Mouse (Mus musculus): ENCODE measurements at regions not wholly inside any gene's neighbourhood (a gene's known extent, or its start where the extent isn't known, plus 50 kb on each side); places are given as distances from the start of the nearest gene placed in this dataset.
"Not testable (repeated sequence)": the region's sequence is repeated elsewhere in the genome, so short reads cannot be mapped to it uniquely, and the experiment has no call there.

DNA sequence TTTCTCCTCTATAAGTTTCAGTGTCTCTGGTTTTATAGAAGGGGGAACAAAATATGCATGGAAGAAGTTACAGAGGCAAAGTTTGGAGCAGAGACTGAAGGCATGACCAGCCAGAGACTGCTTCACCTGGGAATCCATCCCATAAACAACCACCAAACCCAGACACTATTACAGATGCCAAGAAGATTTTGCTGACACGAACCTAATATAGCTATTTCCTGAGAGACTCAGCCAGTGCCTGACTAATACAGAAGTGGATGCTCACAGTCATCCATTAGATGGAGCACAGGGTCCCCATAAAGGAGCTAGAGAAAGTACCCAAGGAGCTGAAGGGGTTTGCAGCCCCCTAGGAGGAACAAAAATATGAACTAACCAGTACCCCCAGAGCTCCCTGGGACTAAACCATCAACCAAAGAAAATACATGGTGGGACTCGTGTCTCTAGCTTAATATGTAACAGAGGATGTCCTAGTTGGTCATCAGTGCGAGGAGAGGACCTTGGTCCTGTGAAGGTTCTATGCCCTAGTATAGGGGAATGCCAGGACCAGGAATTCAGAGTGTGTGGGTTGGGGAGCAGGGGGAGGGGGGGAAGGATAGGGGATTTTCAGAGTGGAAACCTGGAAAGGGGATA, 621.2 kb upstream of the Msl3l2 start:
- not testable (repeated sequence) for H3K4me1 ChIP-seq (replicated peaks; ENCODE audit: control insufficient read depth, insufficient read depth, low read length); H3K9me3 ChIP-seq (ENCODE audit: control insufficient read depth, low read length); H3K27me3 ChIP-seq (ENCODE audit: control insufficient read depth, insufficient read depth, low read length); H3K4me2 ChIP-seq (replicated peaks; ENCODE audit: low read depth, low read length); H3K4me3 ChIP-seq (ENCODE audit: low read depth, low read length); H3K36me3 ChIP-seq (ENCODE audit: control insufficient read depth, insufficient read depth, low read length); H3K9ac ChIP-seq (ENCODE audit: low read depth, low read length); ATAC-seq (ENCODE audit: low FRiP score); H3K27ac ChIP-seq (ENCODE audit: low read depth, low read length); DNase-seq (ENCODE audit: low spot score)
- 79% methylated on average over 3 of the region's 3 CpGs for WGBS

GRCm38 (mm10) chr10:55522706-55523105, 584.0 kb upstream of the Msl3l2 start:
- H3K4me1 ChIP-seq (replicated peaks; ENCODE audit: control insufficient read depth, insufficient read depth, low read length), result no peaks in the 10 kb centered on the region
- no peak overlapping the region for H3K27ac ChIP-seq (ENCODE audit: low read depth, low read length)
- no peak for ATAC-seq (ENCODE audit: low FRiP score)
- no peaks in the 10 kb centered on the region for H3K36me3 ChIP-seq (ENCODE audit: control insufficient read depth, insufficient read depth, low read length)
- WGBS, result 88% methylated on average over 1 of the region's 1 CpGs
- H3K9ac ChIP-seq (ENCODE audit: low read depth, low read length), result no peak overlapping the region
- H3K27me3 ChIP-seq (ENCODE audit: control insufficient read depth, insufficient read depth, low read length), result no peaks in the 10 kb centered on the region
- no peaks in the 10 kb centered on the region for H3K9me3 ChIP-seq (ENCODE audit: control insufficient read depth, low read length)
- no peak for DNase-seq (ENCODE audit: low spot score)
- no peak overlapping the region for H3K4me2 ChIP-seq (replicated peaks; ENCODE audit: low read depth, low read length)
- H3K4me3 ChIP-seq (ENCODE audit: low read depth, low read length), result no peak overlapping the region

GRCm38 (mm10) chr10:55537410-55537809, 569.3 kb upstream of the Msl3l2 start:
- no peak for ATAC-seq (ENCODE audit: low FRiP score)

GRCm38 (mm10) chr10:55546441-55547430, 560.0 kb upstream of the Msl3l2 start:
- 82% methylated on average over 6 of the region's 6 CpGs for WGBS
- no peaks in the 10 kb centered on the region for H3K9me3 ChIP-seq (ENCODE audit: control insufficient read depth, low read length)
- no peaks in the 10 kb centered on the region for H3K36me3 ChIP-seq (ENCODE audit: control insufficient read depth, insufficient read depth, low read length)
- H3K4me1 ChIP-seq (replicated peaks; ENCODE audit: control insufficient read depth, insufficient read depth, low read length), result no peaks in the 10 kb centered on the region
- no peak overlapping the region for H3K27ac ChIP-seq (ENCODE audit: low read depth, low read length)
- DNase-seq (ENCODE audit: low spot score) (no peak), ATAC-seq (ENCODE audit: low FRiP score) (no peak)
- H3K27me3 ChIP-seq (ENCODE audit: control insufficient read depth, insufficient read depth, low read length), result no peaks in the 10 kb centered on the region
- no peak overlapping the region for H3K4me3 ChIP-seq (ENCODE audit: low read depth, low read length)
- H3K9ac ChIP-seq (ENCODE audit: low read depth, low read length), result no peak overlapping the region
- H3K4me2 ChIP-seq (replicated peaks; ENCODE audit: low read depth, low read length), result no peak overlapping the region

More at GRCm38 (mm10) chr10:55537410-55537809, 569.3 kb upstream of the Msl3l2 start:
- no peaks in the 10 kb centered on the region for H3K27me3 ChIP-seq (ENCODE audit: control insufficient read depth, insufficient read depth, low read length)
- H3K4me1 ChIP-seq (replicated peaks; ENCODE audit: control insufficient read depth, insufficient read depth, low read length), result no peaks in the 10 kb centered on the region
- no peak overlapping the region for H3K9ac ChIP-seq (ENCODE audit: low read depth, low read length)
- DNase-seq (ENCODE audit: low spot score), result no peak
- H3K9me3 ChIP-seq (ENCODE audit: control insufficient read depth, low read length), result no peaks in the 10 kb centered on the region
- H3K4me3 ChIP-seq (ENCODE audit: low read depth, low read length), result no peak overlapping the region
- no peak overlapping the region for H3K4me2 ChIP-seq (replicated peaks; ENCODE audit: low read depth, low read length)
- no peaks in the 10 kb centered on the region for H3K36me3 ChIP-seq (ENCODE audit: control insufficient read depth, insufficient read depth, low read length)
- H3K27ac ChIP-seq (ENCODE audit: low read depth, low read length), result no peak overlapping the region

GRCm38 (mm10) chr10:55564961-55565360, 541.8 kb upstream of the Msl3l2 start:
- no peak for ATAC-seq (ENCODE audit: low FRiP score)
- Histone ChIP-seq H3K36me3 (ENCODE audit: control insufficient read depth, insufficient read depth, low read length) (no peaks in the 10 kb centered on the region), H3K9me3 (ENCODE audit: control insufficient read depth, low read length) (no peaks in the 10 kb centered on the region), H3K4me1 (replicated peaks; ENCODE audit: control insufficient read depth, insufficient read depth, low read length) (no peaks in the 10 kb centered on the region), H3K9ac (ENCODE audit: low read depth, low read length) (no peak overlapping the region), H3K4me2 (replicated peaks; ENCODE audit: low read depth, low read length) (no peak overlapping the region), H3K27me3 (ENCODE audit: control insufficient read depth, insufficient read depth, low read length) (no peaks in the 10 kb centered on the region), H3K4me3 (ENCODE audit: low read depth, low read length) (no peak overlapping the region), H3K27ac (ENCODE audit: low read depth, low read length) (no peak overlapping the region)
- DNase-seq (ENCODE audit: low spot score), result no peak

DNA sequence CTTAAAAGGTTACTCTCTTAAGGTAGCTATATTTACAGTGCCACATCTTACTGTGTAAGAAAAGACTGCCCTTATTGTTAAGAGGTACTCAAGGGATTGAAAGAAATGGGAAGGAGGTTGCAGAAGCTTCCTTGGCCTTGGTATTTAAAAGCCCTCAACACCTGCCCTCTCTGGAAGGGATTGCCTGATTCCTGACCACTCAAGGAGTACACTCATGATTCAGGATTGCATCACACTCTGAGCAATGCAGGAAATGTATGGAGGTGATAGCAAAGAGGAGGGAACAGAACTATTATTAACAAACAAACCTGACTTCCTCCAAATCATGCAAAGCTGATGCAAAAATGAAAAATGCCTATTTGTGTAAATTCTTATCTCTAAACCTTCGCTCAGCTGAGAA, 534.0 kb upstream of the Msl3l2 start:
- WGBS, result 89% methylated on average over 1 of the region's 1 CpGs
- Histone ChIP-seq H3K4me2 (replicated peaks; ENCODE audit: low read depth, low read length) (no peak overlapping the region), H3K27ac (ENCODE audit: low read depth, low read length) (no peak overlapping the region), H3K36me3 (ENCODE audit: control insufficient read depth, insufficient read depth, low read length) (no peaks in the 10 kb centered on the region), H3K4me1 (replicated peaks; ENCODE audit: control insufficient read depth, insufficient read depth, low read length) (no peaks in the 10 kb centered on the region), H3K4me3 (ENCODE audit: low read depth, low read length) (no peak overlapping the region), H3K27me3 (ENCODE audit: control insufficient read depth, insufficient read depth, low read length) (no peaks in the 10 kb centered on the region), H3K9me3 (ENCODE audit: control insufficient read depth, low read length) (no peaks in the 10 kb centered on the region), H3K9ac (ENCODE audit: low read depth, low read length) (no peak overlapping the region)
- no peak for ATAC-seq (ENCODE audit: low FRiP score)
- no peak for DNase-seq (ENCODE audit: low spot score)

GRCm38 (mm10) chr10:55591013-55591412, 515.7 kb upstream of the Msl3l2 start:
- no peaks in the 10 kb centered on the region for H3K36me3 ChIP-seq (ENCODE audit: control insufficient read depth, insufficient read depth, low read length)
- peak; percentile 34 for DNase-seq (ENCODE audit: low spot score)
- no peak overlapping the region for H3K4me3 ChIP-seq (ENCODE audit: low read depth, low read length)
- H3K4me2 ChIP-seq (replicated peaks; ENCODE audit: low read depth, low read length), result no peak overlapping the region
- WGBS, result 46% methylated on average over 7 of the region's 7 CpGs
- no peak overlapping the region for H3K9ac ChIP-seq (ENCODE audit: low read depth, low read length)
- peak; percentile 73 for ATAC-seq (ENCODE audit: low FRiP score)
- H3K27ac ChIP-seq (ENCODE audit: low read depth, low read length), result 0 out of 2 replicates have a peak overlapping the region, but pooled peaks have one; percentile 20
- no peaks in the 10 kb centered on the region for H3K9me3 ChIP-seq (ENCODE audit: control insufficient read depth, low read length)
- H3K27me3 ChIP-seq (ENCODE audit: control insufficient read depth, insufficient read depth, low read length), result no peaks in the 10 kb centered on the region
- no peaks in the 10 kb centered on the region for H3K4me1 ChIP-seq (replicated peaks; ENCODE audit: control insufficient read depth, insufficient read depth, low read length)

DNA sequence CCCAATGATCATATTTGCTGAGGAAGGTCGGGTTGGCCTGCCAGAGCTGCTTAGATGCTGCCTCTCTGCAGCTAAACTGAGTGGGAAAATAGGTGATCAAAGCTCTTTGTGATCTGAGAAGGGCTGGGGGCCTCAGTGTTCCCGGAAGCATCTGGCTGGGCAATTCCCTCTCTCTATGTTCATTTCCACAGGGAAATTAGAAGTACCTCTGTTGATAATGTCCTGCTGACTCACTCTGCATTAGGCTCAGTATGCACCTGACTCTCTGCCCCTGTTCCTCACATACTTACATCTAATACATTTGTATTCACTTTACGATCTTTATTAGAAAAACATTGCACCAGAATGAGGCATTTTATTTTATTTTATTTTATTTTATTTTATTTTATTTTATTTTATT, 514.8 kb upstream of the Msl3l2 start:
- Histone ChIP-seq H3K27me3 (ENCODE audit: control insufficient read depth, insufficient read depth, low read length) (no peaks in the 10 kb centered on the region), H3K27ac (ENCODE audit: low read depth, low read length) (0 out of 2 replicates have a peak overlapping the region, but pooled peaks have one; percentile 20), H3K4me1 (replicated peaks; ENCODE audit: control insufficient read depth, insufficient read depth, low read length) (no peaks in the 10 kb centered on the region), H3K9ac (ENCODE audit: low read depth, low read length) (no peak overlapping the region), H3K9me3 (ENCODE audit: control insufficient read depth, low read length) (no peaks in the 10 kb centered on the region), H3K4me3 (ENCODE audit: low read depth, low read length) (no peak overlapping the region), H3K4me2 (replicated peaks; ENCODE audit: low read depth, low read length) (no peak overlapping the region), H3K36me3 (ENCODE audit: control insufficient read depth, insufficient read depth, low read length) (no peaks in the 10 kb centered on the region)
- DNase-seq (ENCODE audit: low spot score) (peak; percentile 14), ATAC-seq (ENCODE audit: low FRiP score) (peak; percentile 47)
- WGBS, result 57% methylated on average over 3 of the region's 3 CpGs
